Mouse (Mus musculus) gastrocnemius, postnatal 4 days (tissue): ENCODE data around the gene 3110082I17Rik. TPM values are rescaled to one million over a fixed set of nuclear protein-coding genes. Genes with fewer than 3 reads are reported as not detected.
"Not testable (repeated sequence)": the region's sequence is repeated elsewhere in the genome, so short reads cannot be mapped to it uniquely, and the experiment has no call there.

Experiments
- DNase-seq, 2 experiments: peaks; one replicate each; pipeline ENCODE4 v3.0.0; 2021 to 2022; ENCODE audit warnings: low spot score in 2 of 2, mixed read lengths in 2 of 2
- total RNA-seq, 2 experiments: library from RNA; stranded (reverse); gene quantifications; 2 replicates each; pipeline ENCODE4 v1.2.3; 2021

Gene 3110082I17Rik
- total RNA-seq, 2 experiments from 2014 or later: 12.3 to 12.6 TPM

DNA sequence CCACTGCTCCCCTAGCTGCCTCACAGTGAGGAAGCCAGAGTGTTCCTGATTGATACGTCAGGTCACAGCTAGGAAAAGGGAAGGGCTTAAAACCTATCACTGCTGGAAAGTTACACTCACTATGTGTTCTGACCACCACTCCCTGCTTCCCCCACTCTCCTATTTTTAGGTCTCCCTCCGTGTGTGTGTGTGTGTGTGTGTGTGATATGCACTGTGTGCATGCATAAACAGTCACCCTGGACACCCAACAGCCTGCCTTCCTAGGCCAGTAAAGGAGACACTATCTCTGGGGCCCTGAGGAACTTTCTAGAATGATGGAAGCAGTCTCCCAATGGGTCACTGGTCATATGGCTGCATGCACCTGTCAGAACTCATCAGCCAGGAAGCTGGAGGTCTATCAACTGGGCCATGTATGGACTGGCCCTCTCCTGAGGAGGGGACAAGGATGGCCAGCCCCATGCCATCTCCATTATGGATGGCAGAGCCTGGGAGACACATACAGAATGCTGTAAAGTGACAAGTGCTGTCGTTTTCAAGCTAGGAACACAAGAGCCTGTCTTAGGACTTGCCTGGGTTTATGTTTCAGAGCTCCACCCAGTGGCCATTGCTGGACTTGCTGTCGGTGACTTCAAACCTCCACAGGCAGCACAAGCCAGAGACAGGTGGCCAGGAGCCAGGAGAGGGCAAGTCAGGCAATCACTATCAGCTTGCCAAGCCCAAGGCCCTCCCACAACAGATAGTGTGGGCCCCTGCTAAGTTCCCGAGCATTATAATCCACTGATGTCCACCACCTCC, 62.2 kb downstream of the 3110082I17Rik start:
- DNase-seq: peak; percentile 84 to 95

- no peak for DNase-seq
Observed at GRCm38 (mm10) chr5:139397359-139397916, 62.9 kb downstream of the 3110082I17Rik start.

DNA sequence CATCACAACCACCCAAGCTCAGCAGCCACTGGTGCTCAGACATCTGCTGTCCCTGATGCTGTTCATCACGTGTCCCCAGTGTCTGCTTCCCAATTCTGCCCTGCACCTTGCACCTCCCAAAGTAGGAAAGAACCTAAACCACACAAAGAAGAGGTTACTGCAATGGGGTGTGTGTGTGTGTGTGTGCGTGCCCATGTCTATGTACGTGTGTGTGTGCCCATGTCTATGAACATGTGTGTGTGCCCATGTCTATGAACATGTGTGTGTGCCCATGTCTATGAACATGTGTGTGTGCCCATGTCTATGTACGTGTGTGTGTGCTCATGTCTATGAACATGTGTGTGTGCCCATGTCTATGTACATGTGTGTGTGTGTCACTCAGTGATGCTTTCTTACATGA, 64.8 kb downstream of the 3110082I17Rik start:
- DNase-seq: no peak

DNA sequence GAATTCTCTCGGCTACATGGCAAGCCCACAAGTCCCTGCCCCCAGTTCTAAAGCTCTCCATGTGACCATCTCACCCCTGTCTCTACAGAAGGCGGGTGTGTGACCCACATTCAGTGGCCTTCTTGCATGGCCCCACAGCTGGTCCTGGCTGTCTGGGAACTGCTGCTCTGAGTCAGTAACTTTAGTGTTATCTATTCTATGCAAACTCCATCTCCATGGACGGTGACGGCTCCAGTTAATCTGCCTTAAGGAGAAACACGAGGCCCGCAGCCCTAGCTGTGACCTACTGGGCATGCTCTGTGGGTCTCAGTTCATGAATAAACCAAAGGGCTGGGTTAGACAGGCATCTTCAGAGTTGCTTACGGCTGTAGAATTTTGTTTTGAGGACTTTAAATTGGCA, 65.9 kb downstream of the 3110082I17Rik start:
- DNase-seq: no peak

- no peak for DNase-seq
Observed at GRCm38 (mm10) chr5:139393197-139393588, 67.1 kb downstream of the 3110082I17Rik start.

DNA sequence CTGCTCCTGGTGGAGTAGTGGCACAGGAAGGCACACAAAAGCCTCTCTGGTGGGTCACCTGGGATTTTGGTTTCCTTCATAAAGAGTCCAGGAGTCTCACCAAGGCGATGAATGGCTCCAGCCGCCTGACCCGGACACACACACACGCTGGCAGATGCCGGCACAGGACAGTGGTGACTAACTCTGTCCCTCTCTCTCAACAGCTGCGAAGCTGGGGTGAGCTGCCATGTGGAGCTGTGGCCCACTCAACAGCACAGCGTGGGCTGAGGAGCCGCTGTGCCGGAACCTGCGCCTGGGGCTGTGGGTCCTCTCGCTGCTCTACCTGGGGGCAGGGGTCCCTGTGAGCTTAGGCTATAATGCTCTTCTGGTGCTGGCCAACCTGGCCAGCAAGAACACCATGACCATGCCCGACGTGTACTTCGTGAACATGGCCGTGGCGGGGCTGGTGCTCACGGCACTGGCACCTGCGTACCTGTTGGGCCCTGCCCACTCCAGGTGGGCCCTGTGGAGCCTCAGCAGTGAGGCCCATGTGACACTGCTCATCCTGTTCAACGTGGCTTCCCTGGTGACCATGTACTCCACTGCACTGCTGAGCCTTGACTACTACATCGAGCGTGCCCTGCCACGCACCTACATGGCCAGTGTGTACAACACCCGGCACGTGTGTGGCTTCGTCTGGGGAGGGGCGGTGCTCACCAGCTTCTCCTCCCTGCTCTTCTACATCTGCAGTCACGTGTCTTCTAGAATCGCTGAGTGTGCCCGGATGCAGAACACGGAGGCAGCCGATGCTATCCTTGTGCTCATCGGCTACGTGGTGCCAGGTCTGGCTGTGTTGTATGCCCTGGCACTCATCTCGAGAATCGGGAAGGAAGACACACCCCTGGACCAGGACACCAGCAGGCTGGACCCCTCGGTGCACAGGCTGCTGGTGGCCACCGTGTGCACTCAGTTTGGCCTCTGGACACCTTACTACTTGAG, 67.8 kb downstream of the 3110082I17Rik start:
- DNase-seq: no peak

- DNase-seq: no peak
Observed at GRCm38 (mm10) chr5:139391309-139391990, 68.9 kb downstream of the 3110082I17Rik start.

- DNase-seq: not testable (repeated sequence)
Observed at GRCm38 (mm10) chr5:139390324-139391119, 69.8 kb downstream of the 3110082I17Rik start.

- peak; percentile 43 to 66 for DNase-seq
Observed at GRCm38 (mm10) chr5:139389676-139390061, 70.7 kb downstream of the 3110082I17Rik start.

DNA sequence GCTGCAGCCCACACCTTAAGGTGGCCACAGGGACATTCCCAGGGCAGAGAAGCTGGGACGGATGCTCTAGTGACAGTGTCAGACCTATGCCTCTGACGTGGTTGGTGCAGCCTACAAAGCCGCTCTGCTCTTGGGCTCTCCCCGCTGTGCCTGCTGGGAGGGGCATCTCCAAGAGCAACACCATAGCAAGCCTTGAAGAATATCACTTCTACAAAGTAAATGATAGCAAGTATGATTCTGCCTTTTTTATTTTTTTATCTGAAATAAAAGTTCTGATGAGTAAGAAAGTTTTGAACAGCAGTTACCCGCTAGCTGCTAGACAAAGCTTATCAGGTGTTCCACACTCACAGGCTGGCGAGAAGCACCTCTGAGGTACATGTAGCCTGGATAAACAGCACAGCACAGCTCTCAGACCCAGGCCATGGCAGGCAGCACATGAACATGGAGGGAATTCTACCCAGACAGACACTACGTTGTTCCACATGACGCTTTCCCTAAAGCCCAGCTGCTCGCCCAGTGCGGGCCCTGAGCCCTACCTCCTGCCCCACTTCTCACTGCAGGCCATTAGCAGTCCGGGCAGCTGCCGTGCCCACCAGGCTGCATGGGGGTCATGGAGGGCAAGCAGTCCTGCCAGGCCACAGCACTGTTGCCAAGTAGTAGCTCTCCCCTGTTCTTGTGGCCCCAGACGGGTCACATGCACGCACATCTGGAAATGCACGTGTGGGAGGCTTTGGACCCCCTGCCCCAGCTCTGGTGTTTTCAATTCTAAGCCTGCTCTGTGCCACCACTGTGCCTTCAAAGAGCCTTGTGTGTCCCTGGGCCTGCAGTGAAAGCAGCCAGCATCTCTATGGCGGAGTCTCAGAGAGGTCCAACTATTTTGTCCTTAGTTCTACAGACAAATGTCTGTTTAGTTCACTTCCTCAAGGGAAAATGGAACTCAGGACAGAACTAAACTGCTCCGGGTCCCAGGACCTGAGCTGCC, 71.3 kb downstream of the 3110082I17Rik start:
- peak in 1 of 2 experiments; percentile 59 for DNase-seq

GRCm38 (mm10) chr5:139388195-139388570, 72.1 kb downstream of the 3110082I17Rik start:
- no peak for DNase-seq

DNA sequence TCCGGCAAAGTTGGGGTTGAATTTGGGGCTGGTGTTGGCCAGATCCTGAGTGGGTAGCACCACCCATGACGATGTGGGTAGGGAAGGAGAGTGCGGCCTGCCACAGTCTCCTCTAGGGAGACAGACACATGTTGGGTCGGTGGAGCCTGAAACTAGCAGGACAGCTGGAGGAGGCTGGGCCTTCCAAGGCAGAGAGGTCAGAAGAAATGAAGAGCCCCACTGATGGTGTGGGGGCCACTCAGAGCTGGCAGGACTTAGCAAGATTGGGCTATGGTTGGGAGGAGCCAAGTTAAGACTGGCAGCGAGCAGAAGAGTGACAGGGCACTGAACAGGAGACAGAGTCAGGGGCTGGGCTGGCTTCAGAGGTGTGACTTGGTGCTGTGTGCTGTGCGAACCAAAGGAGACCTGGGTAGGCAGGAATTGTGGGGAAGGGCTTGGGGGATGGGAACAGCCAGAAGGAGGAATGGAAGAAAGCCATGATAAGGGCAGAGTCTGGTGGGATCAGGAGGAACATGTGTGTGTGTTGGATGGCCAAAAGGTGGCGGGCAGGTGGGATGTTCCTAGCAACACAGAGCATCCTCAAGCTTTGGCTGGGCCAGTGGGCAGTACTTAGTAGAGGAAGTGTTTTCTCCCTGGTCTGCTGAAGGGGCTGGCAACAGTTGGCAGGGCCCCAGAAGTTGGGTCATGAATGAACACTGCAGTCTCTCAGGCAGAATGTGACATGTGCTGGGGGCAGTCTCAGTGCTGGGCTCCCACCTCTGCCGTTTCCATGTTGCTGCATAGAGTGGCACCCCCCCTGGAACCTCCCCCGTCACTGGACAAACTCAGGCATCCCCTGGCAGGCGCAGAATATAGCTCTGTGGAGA, 72.8 kb downstream of the 3110082I17Rik start:
- peak in 1 of 2 experiments; percentile 51 for DNase-seq

DNA sequence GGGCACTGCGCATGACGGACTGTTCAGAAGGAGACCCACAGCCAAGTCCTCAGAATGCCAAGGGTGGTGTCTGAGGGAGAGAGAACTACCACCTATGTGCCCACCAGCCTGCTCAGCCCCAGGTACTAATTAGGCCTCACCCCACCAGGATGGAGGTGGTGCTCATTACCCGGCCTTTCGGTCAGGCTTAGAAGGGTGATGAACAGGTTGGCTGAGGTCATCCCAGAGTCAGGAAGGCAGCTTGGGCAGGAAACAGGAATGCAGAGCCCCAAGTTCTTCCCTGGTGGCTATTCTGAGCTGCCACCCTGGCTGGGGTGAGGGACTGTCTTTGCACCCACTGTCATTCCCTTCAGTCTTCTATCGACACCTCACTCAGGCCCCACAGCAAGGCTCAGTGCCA, 74.3 kb downstream of the 3110082I17Rik start:
- DNase-seq: no peak

DNA sequence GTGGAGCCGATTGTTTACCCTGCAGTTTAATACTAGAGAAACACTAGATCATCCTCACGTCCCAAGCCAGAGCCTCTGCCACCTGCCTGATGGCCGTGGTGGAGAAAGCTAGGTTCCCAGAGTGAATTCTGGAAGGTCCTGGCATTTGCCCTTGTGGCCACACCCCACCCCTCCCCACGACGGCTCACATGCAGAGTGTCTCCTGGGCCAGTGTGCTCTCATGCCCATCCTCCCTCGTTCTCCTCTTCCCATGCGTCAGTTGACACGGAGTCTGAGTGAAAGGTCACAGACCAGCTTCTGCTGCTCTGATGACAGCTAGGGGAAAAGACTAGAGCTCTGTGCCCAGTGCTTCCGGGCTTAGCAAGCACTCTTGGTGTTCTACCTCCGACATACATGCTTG, 75.8 kb downstream of the 3110082I17Rik start:
- DNase-seq: no peak

- DNase-seq: no peak
Observed at GRCm38 (mm10) chr5:139383234-139383633, 77.1 kb downstream of the 3110082I17Rik start.

GRCm38 (mm10) chr5:139382760-139383159, 77.6 kb downstream of the 3110082I17Rik start:
- no peak for DNase-seq

DNA sequence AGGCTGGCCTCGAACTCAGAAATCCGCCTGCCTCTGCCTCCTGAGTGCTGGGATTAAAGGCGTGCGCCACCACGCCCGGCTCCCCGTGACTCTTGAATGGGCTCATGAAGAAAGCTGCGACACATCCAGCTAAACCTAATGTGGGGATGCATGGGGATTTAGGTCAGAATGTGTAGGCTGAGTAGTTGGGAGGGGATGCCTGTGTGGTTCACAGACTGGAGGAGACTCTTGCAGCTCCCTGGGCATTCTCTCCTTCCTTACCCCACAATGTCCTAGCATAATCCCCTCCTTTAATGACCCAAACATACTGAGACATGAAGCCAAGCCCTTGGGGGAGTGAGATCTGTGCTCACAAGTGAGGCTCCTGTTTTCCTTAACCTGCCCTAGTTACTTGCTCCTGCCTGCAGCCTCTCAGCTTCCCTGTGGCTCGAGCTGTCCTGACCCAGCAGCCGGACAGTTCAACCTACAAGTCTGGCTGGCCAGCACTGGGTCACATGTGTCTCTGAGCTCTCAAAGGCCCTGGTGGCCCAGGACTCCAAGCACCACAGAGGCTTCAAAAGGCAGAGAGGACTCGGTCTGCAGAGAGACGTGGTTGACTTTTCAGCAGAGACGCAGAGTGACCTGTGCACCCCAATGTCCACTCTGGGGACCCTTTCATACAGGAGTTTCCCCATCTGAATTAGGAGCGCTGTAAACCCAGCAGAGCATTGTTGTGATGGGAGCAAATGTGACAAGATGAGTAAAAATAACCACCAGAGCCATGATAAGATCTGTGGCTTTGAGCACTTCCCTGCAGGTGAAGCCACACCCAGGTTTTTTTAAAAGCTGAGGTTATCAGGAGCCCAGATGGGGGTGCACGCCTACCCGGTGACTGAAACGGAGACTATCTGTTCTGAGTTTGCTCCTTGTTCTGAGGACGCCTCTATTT, 78.5 kb downstream of the 3110082I17Rik start:
- DNase-seq: no peak
